26 mouse cellular contexts compared by ENCODE assay signal in the genomic region with DNA sequence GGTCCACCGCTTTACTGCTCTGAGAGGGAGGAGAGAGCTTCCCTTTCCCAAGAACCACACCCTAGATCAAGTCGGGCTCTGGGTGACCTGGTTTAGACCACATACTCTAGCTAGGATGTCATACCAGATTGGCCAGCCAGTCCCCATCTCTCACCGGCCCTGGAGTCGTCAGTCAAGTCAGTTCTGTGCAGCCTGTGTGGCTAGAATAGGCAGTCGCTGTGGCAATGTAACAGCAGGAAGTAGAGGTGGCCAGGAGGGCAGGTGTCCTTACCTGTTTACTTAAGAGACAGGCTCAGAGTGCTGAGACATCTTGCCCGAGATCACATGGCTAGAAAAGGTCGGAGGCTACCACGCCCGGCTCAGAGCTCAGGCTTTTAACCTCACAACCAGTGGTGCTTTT. TPM values are rescaled to one million over a fixed set of nuclear protein-coding genes. Genes with fewer than 3 reads are reported as not detected.
DNase-seq lines count a peak whose midpoint lies in the region; ATAC-seq lines count a peak whose summit lies in the region.
"Had no signal": no experiment of that assay in that cellular context is flagged by ENCODE, and none has a peak within 500 bp of the region (broad histone marks: within the 10 kb centered on the region; RNA-seq: fewer than 3 reads in every experiment).

No protein-coding gene starts in this region.

- H3K36me3 ChIP-seq in embryonic facial prominence, embryonic 13.5 days = peaks cover 80% of the 10 kb centered on the region
- H3K36me3 ChIP-seq in embryonic facial prominence, embryonic 10.5 days (replicated peaks) = peaks cover 75% of the 10 kb centered on the region
- H3K36me3 ChIP-seq in intestine, embryonic 16.5 days (ENCODE audit: control insufficient read depth, insufficient read depth, low read length) = peaks cover 21% of the 10 kb centered on the region
- H3K36me3 ChIP-seq in heart, embryonic 12.5 days = peaks cover 73% of the 10 kb centered on the region

- no peak overlapping the region for H3K27ac ChIP-seq in embryonic facial prominence, embryonic 13.5 days
- H3K27ac ChIP-seq in embryonic facial prominence, embryonic 10.5 days (replicated peaks) = no peak overlapping the region
- H3K27ac ChIP-seq in intestine, embryonic 16.5 days (ENCODE audit: low read length) = no peak overlapping the region
- no peak overlapping the region for H3K27ac ChIP-seq in heart, embryonic 12.5 days (ENCODE audit: poor library complexity, severe bottlenecking)
- H3K27ac ChIP-seq: hindbrain, embryonic 15.5 days; limb, embryonic 13.5 days; liver, embryonic 13.5 days; midbrain, embryonic 13.5 days; neural tube, embryonic 12.5 days had no signal

- H3K27me3 ChIP-seq in embryonic facial prominence, embryonic 13.5 days = no peaks in the 10 kb centered on the region
- no peaks in the 10 kb centered on the region for H3K27me3 ChIP-seq in embryonic facial prominence, embryonic 10.5 days (replicated peaks; ENCODE audit: low read depth, poor library complexity, severe bottlenecking)
- no peaks in the 10 kb centered on the region for H3K27me3 ChIP-seq in intestine, embryonic 16.5 days (replicated peaks; ENCODE audit: control insufficient read depth, insufficient read depth, low read length)
- no peaks in the 10 kb centered on the region for H3K27me3 ChIP-seq in heart, embryonic 12.5 days (replicated peaks)
- H3K27me3 ChIP-seq: hindbrain, embryonic 15.5 days; limb, embryonic 13.5 days; liver, embryonic 13.5 days; midbrain, embryonic 13.5 days; neural tube, embryonic 12.5 days had no signal

- no peak for DNase-seq in embryonic facial prominence, embryonic 10.5 days (ENCODE audit: low spot score)
- peak; percentile 39 to 69 for DNase-seq in urinary bladder, adult 18-20 months (ENCODE audit: low spot score in 2 of 2)
- no peak for DNase-seq in urinary bladder, adult 2 months (ENCODE audit: low spot score)
- peak; percentile 76 for DNase-seq in yolk sac, embryonic 10.5 days (ENCODE audit: low spot score)
- DNase-seq: adrenal gland, adult 2 months; cerebellum, adult 11-12 months; cerebellum, postnatal 14 days; embryo, embryonic 11 days; forebrain, postnatal 0 days; gastrocnemius, postnatal 25 days; kidney, postnatal 36 days; layer of hippocampus, adult 9-11 months; liver, embryonic 13.5 days; lung, adult 2 months; lung, postnatal 14 days; right cerebral cortex, postnatal 25 days; thymus, adult 18-20 months; thymus, postnatal 36 days had no signal

- no peaks in the 10 kb centered on the region for H3K9me3 ChIP-seq in embryonic facial prominence, embryonic 13.5 days
- no peaks in the 10 kb centered on the region for H3K9me3 ChIP-seq in embryonic facial prominence, embryonic 10.5 days
- H3K9me3 ChIP-seq in intestine, embryonic 16.5 days (ENCODE audit: control insufficient read depth, low read length) = no peaks in the 10 kb centered on the region
- H3K9me3 ChIP-seq in heart, embryonic 12.5 days (replicated peaks) = peaks cover 4% of the 10 kb centered on the region; the same call in 1 of the 2 replicates
- H3K9me3 ChIP-seq: hindbrain, embryonic 15.5 days; limb, embryonic 13.5 days; liver, embryonic 13.5 days; midbrain, embryonic 13.5 days; neural tube, embryonic 12.5 days had no signal

- H3K4me3 ChIP-seq in embryonic facial prominence, embryonic 13.5 days = no peak overlapping the region
- no peak overlapping the region for H3K4me3 ChIP-seq in embryonic facial prominence, embryonic 10.5 days
- H3K4me3 ChIP-seq in intestine, embryonic 16.5 days (ENCODE audit: low read length) = no peak overlapping the region
- H3K4me3 ChIP-seq in heart, embryonic 12.5 days = no peak overlapping the region
- H3K4me3 ChIP-seq: hindbrain, embryonic 15.5 days; limb, embryonic 13.5 days; liver, embryonic 13.5 days; midbrain, embryonic 13.5 days; neural tube, embryonic 12.5 days had no signal

- H3K4me2 ChIP-seq in embryonic facial prominence, embryonic 13.5 days = no peak overlapping the region
- H3K4me2 ChIP-seq in intestine, embryonic 16.5 days (ENCODE audit: low read depth, low read length) = no peak overlapping the region
- H3K4me2 ChIP-seq in heart, embryonic 12.5 days = no peak overlapping the region
- H3K4me2 ChIP-seq: hindbrain, embryonic 15.5 days; limb, embryonic 13.5 days; liver, embryonic 13.5 days; midbrain, embryonic 13.5 days; neural tube, embryonic 12.5 days had no signal

- H3K9ac ChIP-seq in embryonic facial prominence, embryonic 13.5 days = 0 out of 2 replicates have a peak overlapping the region, but pooled peaks have one; percentile 1
- H3K9ac ChIP-seq in intestine, embryonic 16.5 days (ENCODE audit: low read depth, low read length) = no peak overlapping the region
- no peak overlapping the region for H3K9ac ChIP-seq in heart, embryonic 12.5 days
- H3K9ac ChIP-seq: forebrain, postnatal 0 days; hindbrain, embryonic 15.5 days; limb, embryonic 13.5 days; liver, embryonic 13.5 days; midbrain, embryonic 13.5 days; neural tube, embryonic 12.5 days had no signal

- WGBS in embryonic facial prominence, embryonic 13.5 days = 62% methylated on average over 9 of the region's 9 CpGs
- WGBS in embryonic facial prominence, embryonic 10.5 days = 71% methylated on average over 9 of the region's 9 CpGs
- WGBS in intestine, embryonic 16.5 days = 57% methylated on average over 9 of the region's 9 CpGs
- 79% methylated on average over 9 of the region's 9 CpGs for WGBS in heart, embryonic 12.5 days

- ATAC-seq in embryonic facial prominence, embryonic 13.5 days (ENCODE audit: insufficient number of reproducible peaks, insufficient read depth, low FRiP score, low TSS enrichment, low read depth) = no peak
- ATAC-seq in intestine, embryonic 16.5 days = peak; percentile 69
- ATAC-seq in monocyte, adult 5-6 weeks (replicated peaks; ENCODE audit: insufficient number of reproducible peaks, low FRiP score, low TSS enrichment, poor library complexity, severe bottlenecking) = no peak
- no peak for ATAC-seq in heart, embryonic 12.5 days (ENCODE audit: insufficient number of reproducible peaks, low FRiP score)
- ATAC-seq: forebrain, postnatal 0 days; midbrain, embryonic 13.5 days had no signal

- no peaks in the 10 kb centered on the region for H3K4me1 ChIP-seq in embryonic facial prominence, embryonic 13.5 days
- no peaks in the 10 kb centered on the region for H3K4me1 ChIP-seq in embryonic facial prominence, embryonic 10.5 days
- peaks cover 3% of the 10 kb centered on the region for H3K4me1 ChIP-seq in intestine, embryonic 16.5 days (ENCODE audit: control insufficient read depth, insufficient read depth, low read length)
- peaks cover 12% of the 10 kb centered on the region for H3K4me1 ChIP-seq in heart, embryonic 12.5 days (replicated peaks)
- H3K4me1 ChIP-seq: hindbrain, embryonic 15.5 days; limb, embryonic 13.5 days; midbrain, embryonic 13.5 days; neural tube, embryonic 12.5 days had no signal

RNA-seq across cellular contexts. Expression of a gene that starts 9.1 kb away (rescaled TPM):
- 41.4 and 42.3 TPM in 2 replicates for polyA plus RNA-seq in embryonic facial prominence, embryonic 13.5 days (2015; fragmentation: Nextera tagmentation; extraction: Ambion mirVana)
- 31.3 and 33.4 TPM in 2 replicates for polyA plus RNA-seq in embryonic facial prominence, embryonic 10.5 days (2016; fragmentation: Nextera tagmentation; extraction: Ambion mirVana)
- polyA plus RNA-seq in urinary bladder, adult 2 months (2012; rRNA removed) = 22.0 and 22.9 TPM in 2 replicates
- 22.2 and 22.9 TPM in 2 replicates for polyA plus RNA-seq in intestine, embryonic 16.5 days (2015; fragmentation: Nextera tagmentation; extraction: Ambion mirVana)
- 23.3 to 53.6 TPM (median 28.7 TPM) in 3 replicates for total RNA-seq in monocyte, adult 5-6 weeks (2017)
- 26.9 and 27.8 TPM in 2 replicates for polyA plus RNA-seq in heart, embryonic 12.5 days (2016; fragmentation: Nextera tagmentation; extraction: Ambion mirVana)

RNA-seq across cellular contexts. Expression of a gene that starts 33.8 kb away (rescaled TPM):
- polyA plus RNA-seq in embryonic facial prominence, embryonic 13.5 days (2015; fragmentation: Nextera tagmentation; extraction: Ambion mirVana) = 26.4 and 35.6 TPM in 2 replicates
- 21.9 and 22.1 TPM in 2 replicates for polyA plus RNA-seq in embryonic facial prominence, embryonic 10.5 days (2016; fragmentation: Nextera tagmentation; extraction: Ambion mirVana)
- 321 and 344 TPM in 2 replicates for polyA plus RNA-seq in urinary bladder, adult 2 months (2012; rRNA removed)
- 55.4 and 57.1 TPM in 2 replicates for polyA plus RNA-seq in intestine, embryonic 16.5 days (2015; fragmentation: Nextera tagmentation; extraction: Ambion mirVana)
- total RNA-seq in monocyte, adult 5-6 weeks (2017) = 811 to 879 TPM (median 868 TPM) in 3 replicates
- polyA plus RNA-seq in heart, embryonic 12.5 days (2016; fragmentation: Nextera tagmentation; extraction: Ambion mirVana) = 67.7 and 76.7 TPM in 2 replicates

RNA-seq across cellular contexts. Expression of a gene that starts 47.0 kb away (rescaled TPM):
- polyA plus RNA-seq in embryonic facial prominence, embryonic 13.5 days (2015; fragmentation: Nextera tagmentation; extraction: Ambion mirVana) = 105 and 113 TPM in 2 replicates
- polyA plus RNA-seq in embryonic facial prominence, embryonic 10.5 days (2016; fragmentation: Nextera tagmentation; extraction: Ambion mirVana) = 189 and 194 TPM in 2 replicates
- polyA plus RNA-seq in urinary bladder, adult 2 months (2012; rRNA removed) = 83.9 and 114 TPM in 2 replicates
- 115 and 122 TPM in 2 replicates for polyA plus RNA-seq in intestine, embryonic 16.5 days (2015; fragmentation: Nextera tagmentation; extraction: Ambion mirVana)
- 35.5 to 40.2 TPM (median 39.7 TPM) in 3 replicates for total RNA-seq in monocyte, adult 5-6 weeks (2017)
- 233 and 241 TPM in 2 replicates for polyA plus RNA-seq in heart, embryonic 12.5 days (2016; fragmentation: Nextera tagmentation; extraction: Ambion mirVana)

Comparison
In these comparisons a context has a peak if more than half of its experiments do, and no peak if none do; other contexts are left out.
1. DNase-seq: peak in urinary bladder, adult 18-20 months (2 of 2) and yolk sac, embryonic 10.5 days (single experiment); none in embryonic facial prominence, embryonic 10.5 days (single experiment) and urinary bladder, adult 2 months (single experiment).